Mouse (Mus musculus): Measurements from ENCODE around the gene Fbxl20.

DNA sequence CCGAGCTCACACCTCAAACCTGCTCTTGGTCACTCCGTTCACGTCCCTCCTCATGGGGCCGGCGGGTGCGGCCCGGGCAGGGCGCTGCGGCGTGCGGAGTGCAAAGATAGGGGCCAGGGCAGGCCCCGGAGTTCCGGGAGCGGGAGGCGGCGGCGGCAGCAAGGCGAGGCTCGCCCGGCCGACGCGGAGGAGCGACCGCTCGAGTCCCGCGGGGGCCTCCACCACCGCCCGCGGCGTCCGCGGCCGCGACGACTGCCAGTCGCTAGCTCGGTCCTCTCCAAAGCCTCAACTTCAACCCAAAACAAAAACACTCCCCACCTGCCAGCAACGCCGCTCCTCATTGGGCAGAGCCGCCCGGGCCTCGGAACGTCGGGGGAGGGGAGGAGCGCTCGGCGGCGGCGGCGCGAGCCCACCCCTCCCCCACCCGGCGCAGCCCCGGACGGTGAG, 876 bp downstream of the Fbxl20 start:
- TF ChIP-seq CTCF (IDR thresholded peaks at IDR 0.05; ENCODE audit: low read depth, low read length) = no peak
- no peak for TF ChIP-seq POLR2A (IDR thresholded peaks at IDR 0.05; ENCODE audit: insufficient read depth, low read length)
- no peak for TF ChIP-seq EP300 (IDR thresholded peaks at IDR 0.05; ENCODE audit: insufficient read depth, low read depth, low read length)

Data from ES-Bruce4 (cell line).